Mouse (Mus musculus) CD4-positive, CD25-positive, alpha-beta regulatory T cell, adult 2 months (primary cell): Measurements from ENCODE around the gene Ttll11.
A peak's percentile ranks its signal among the peaks of the same experiment; 100 is the strongest.

Experiments used
- DNase-seq: peaks from one replicate; pipeline ENCODE4 v3.0.0-alpha.2; 2012; ENCODE audit warnings: low read depth, low spot score

The Ttll11 gene

GRCm38 (mm10) chr2:35979644-35980021 lies at the start of gene Ttll11:
Gene Ttll11 (minus strand): TSS chr2:35979913.
- DNase-seq: peak; percentile 93

- no peak for DNase-seq
Measured at GRCm38 (mm10) chr2:36023291-36023690, 43.6 kb upstream of the Ttll11 start.

- DNase-seq: peak; percentile 70
Measured at GRCm38 (mm10) chr2:36021385-36022159, 41.9 kb upstream of the Ttll11 start.

GRCm38 (mm10) chr2:36013010-36013409 lies 33.3 kb upstream of the Ttll11 start:
- no peak for DNase-seq

GRCm38 (mm10) chr2:36011331-36011825 lies 31.7 kb upstream of the Ttll11 start:
- no peak for DNase-seq

- no peak for DNase-seq
Measured at GRCm38 (mm10) chr2:36010579-36010978, 30.9 kb upstream of the Ttll11 start.

GRCm38 (mm10) chr2:36009386-36009785 lies 29.7 kb upstream of the Ttll11 start:
- peak; percentile 80 for DNase-seq

- DNase-seq: peak; percentile 63
Measured at GRCm38 (mm10) chr2:36008071-36008470, 28.4 kb upstream of the Ttll11 start.

GRCm38 (mm10) chr2:36002188-36002587 lies 22.5 kb upstream of the Ttll11 start:
- no peak for DNase-seq

- no peak for DNase-seq
Measured at GRCm38 (mm10) chr2:36000390-36000789, 20.7 kb upstream of the Ttll11 start.

GRCm38 (mm10) chr2:35999212-35999611 lies 19.5 kb upstream of the Ttll11 start:
- DNase-seq: no peak

GRCm38 (mm10) chr2:35998416-35998815 lies 18.7 kb upstream of the Ttll11 start:
- DNase-seq: no peak

GRCm38 (mm10) chr2:35996753-35997152 lies 17.0 kb upstream of the Ttll11 start:
- no peak for DNase-seq

- no peak for DNase-seq
Measured at GRCm38 (mm10) chr2:35994303-35994702, 14.6 kb upstream of the Ttll11 start.

- DNase-seq: no peak
Measured at GRCm38 (mm10) chr2:35993481-35993880, 13.8 kb upstream of the Ttll11 start.

- no peak for DNase-seq
Measured at GRCm38 (mm10) chr2:35992259-35992658, 12.5 kb upstream of the Ttll11 start.

GRCm38 (mm10) chr2:35983869-35984268 lies 4.2 kb upstream of the Ttll11 start:
- peak; percentile 82 for DNase-seq

- peak; percentile 71 for DNase-seq
Measured at GRCm38 (mm10) chr2:35981872-35982271, 2.2 kb upstream of the Ttll11 start.

- DNase-seq: no peak
Measured at GRCm38 (mm10) chr2:35978941-35979643, 621 bp downstream of the Ttll11 start.

- peak; percentile 62 for DNase-seq
Measured at GRCm38 (mm10) chr2:35978276-35978933, 1.3 kb downstream of the Ttll11 start.

- peak; percentile 26 for DNase-seq
Measured at GRCm38 (mm10) chr2:35977749-35978148, 2.0 kb downstream of the Ttll11 start.
